ENCODE assay signal across 8 mouse cellular contexts in the genomic region with DNA sequence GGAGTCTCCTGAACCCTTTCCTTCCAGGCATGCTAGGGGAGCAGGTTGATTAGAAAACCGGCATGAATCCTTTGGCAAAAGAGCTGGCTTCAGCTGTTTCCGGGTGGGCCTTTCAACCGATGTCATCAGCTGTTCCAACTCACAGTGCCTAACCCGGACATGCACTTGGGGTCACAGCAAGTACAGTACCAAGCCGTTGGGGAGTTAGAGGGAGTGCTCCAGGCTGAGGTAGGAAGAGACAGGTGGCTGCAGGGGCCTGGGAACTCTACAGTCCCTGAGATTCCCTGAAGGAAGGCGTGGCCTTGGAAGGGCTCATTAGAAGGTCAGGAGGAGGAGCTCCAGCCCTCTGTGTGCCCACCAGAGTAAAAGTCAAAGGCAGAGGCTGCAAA. TPM values are rescaled to one million over a fixed set of nuclear protein-coding genes. Genes with fewer than 3 reads are reported as not detected.
DNase-seq lines count a peak whose midpoint lies in the region; ATAC-seq and TF ChIP-seq lines count a peak whose summit lies in the region.

No protein-coding gene starts in this region.

- no peak for TF ChIP-seq CTCF in heart, postnatal 0 days (IDR thresholded peaks at IDR 0.05; ENCODE audit: low read depth)

- no peaks in the 10 kb centered on the region for H3K9me3 ChIP-seq in heart, postnatal 0 days (replicated peaks; ENCODE audit: control insufficient read depth, low read length)
- no peaks in the 10 kb centered on the region for H3K9me3 ChIP-seq in forebrain, embryonic 16.5 days (ENCODE audit: control insufficient read depth, low read length)
- H3K9me3 ChIP-seq in midbrain, embryonic 12.5 days = no peaks in the 10 kb centered on the region

- TF ChIP-seq EP300 in heart, postnatal 0 days (IDR thresholded peaks at IDR 0.05; ENCODE audit: low read depth) = no peak

- 35% methylated on average over 6 of the region's 6 CpGs for WGBS in heart, postnatal 0 days
- WGBS in forebrain, embryonic 16.5 days = 45% methylated on average over 6 of the region's 6 CpGs
- WGBS in midbrain, embryonic 12.5 days = 59% methylated on average over 6 of the region's 6 CpGs

- H3K27me3 ChIP-seq in heart, postnatal 0 days (ENCODE audit: control insufficient read depth, insufficient read depth, low read length) = no peaks in the 10 kb centered on the region
- no peaks in the 10 kb centered on the region for H3K27me3 ChIP-seq in forebrain, embryonic 16.5 days (replicated peaks; ENCODE audit: control insufficient read depth, insufficient read depth, low read length)
- H3K27me3 ChIP-seq in midbrain, embryonic 12.5 days = no peaks in the 10 kb centered on the region

- H3K27ac ChIP-seq in heart, postnatal 0 days (ENCODE audit: low read depth) = no peak overlapping the region; the same call in 1 of the 2 replicates
- H3K27ac ChIP-seq in forebrain, embryonic 16.5 days (ENCODE audit: low read length) = no peak overlapping the region
- H3K27ac ChIP-seq in midbrain, embryonic 12.5 days (replicated peaks) = no peak overlapping the region

- no peak for DNase-seq in heart, postnatal 0 days (ENCODE audit: low spot score)
- DNase-seq in heart, postnatal 14 days = no peak
- DNase-seq in ES-CJ7 (ENCODE audit: low read depth, low spot score) = peak; percentile 45
- DNase-seq in thymus, postnatal 14 days = no peak
- DNase-seq in left cerebral cortex, postnatal 14 days (ENCODE audit: low spot score in 2 of 2) = no peak
- no peak for DNase-seq in cerebellum, postnatal 10 days

- H3K4me3 ChIP-seq in heart, postnatal 0 days (ENCODE audit: low read depth, low read length) = no peak overlapping the region
- no peak overlapping the region for H3K4me3 ChIP-seq in forebrain, embryonic 16.5 days (replicated peaks; ENCODE audit: low read length)
- H3K4me3 ChIP-seq in midbrain, embryonic 12.5 days = no peak overlapping the region

- H3K4me1 ChIP-seq in heart, postnatal 0 days (ENCODE audit: control insufficient read depth, insufficient read depth) = no peaks in the 10 kb centered on the region
- H3K4me1 ChIP-seq in forebrain, embryonic 16.5 days (replicated peaks; ENCODE audit: control insufficient read depth, insufficient read depth, low read length) = no peaks in the 10 kb centered on the region; the same call in 1 of the 2 replicates
- H3K4me1 ChIP-seq in midbrain, embryonic 12.5 days = 0 out of 2 replicates have a peak, but pooled peaks cover 3% of the 10 kb centered on the region

- H3K36me3 ChIP-seq in heart, postnatal 0 days (replicated peaks; ENCODE audit: control insufficient read depth, insufficient read depth, low read length) = no peaks in the 10 kb centered on the region
- no peaks in the 10 kb centered on the region for H3K36me3 ChIP-seq in forebrain, embryonic 16.5 days (ENCODE audit: control insufficient read depth, insufficient read depth)
- H3K36me3 ChIP-seq in midbrain, embryonic 12.5 days = no peaks in the 10 kb centered on the region

- ATAC-seq in heart, postnatal 0 days (ENCODE audit: insufficient read depth, low read depth) = peak; percentile 19; the same call in 1 of the 2 replicates
- ATAC-seq in forebrain, embryonic 16.5 days = peak; percentile 39
- ATAC-seq in midbrain, embryonic 12.5 days (ENCODE audit: low FRiP score, low read depth) = peak; percentile 50

- no peak overlapping the region for H3K9ac ChIP-seq in heart, postnatal 0 days (replicated peaks; ENCODE audit: low read depth, low read length)
- no peak overlapping the region for H3K9ac ChIP-seq in forebrain, embryonic 16.5 days (replicated peaks; ENCODE audit: low read depth, low read length)
- H3K9ac ChIP-seq in midbrain, embryonic 12.5 days (replicated peaks) = no peak overlapping the region

- H3K4me2 ChIP-seq in heart, postnatal 0 days (ENCODE audit: low read depth, low read length) = no peak overlapping the region
- H3K4me2 ChIP-seq in forebrain, embryonic 16.5 days (ENCODE audit: low read length) = no peak overlapping the region
- H3K4me2 ChIP-seq in midbrain, embryonic 12.5 days (replicated peaks) = no peak overlapping the region

- intact Hi-C loops in heart, postnatal 14 days (cut with DNase I) = loop anchor here (1.0 to 5.0 kb wide), 2 partner anchors 38 to 72 kb away; no protein-coding TSS in a partner anchor
- intact Hi-C loops in left cerebral cortex, postnatal 14 days (cut with DNase I) = loop anchor here (1.0 kb wide), 1 partner anchor 72 kb away; no protein-coding TSS in a partner anchor

RNA-seq across cellular contexts. Expression of gene Vps13d, which starts 20.0 kb away (rescaled TPM):
- total RNA-seq in heart, postnatal 0 days (2014; rRNA removed; ENCODE audit: low replicate concordance) = 32.2 and 42.6 TPM in 2 replicates
- 7.6 and 9.0 TPM in 2 replicates for polyA plus RNA-seq in heart, postnatal 0 days (2015; fragmentation: Nextera tagmentation; extraction: Ambion mirVana)
- total RNA-seq in heart, postnatal 14 days (2021) = 10 to 100 TPM; 72.5 to 74.9 TPM
- polyA plus RNA-seq in forebrain, embryonic 16.5 days (2015; fragmentation: Nextera tagmentation; extraction: Ambion mirVana) = 9.2 and 9.4 TPM in 2 replicates
- 6.3 and 7.9 TPM in 2 replicates for polyA plus RNA-seq in midbrain, embryonic 12.5 days (2016; fragmentation: Nextera tagmentation; extraction: Ambion mirVana)
- total RNA-seq in left cerebral cortex, postnatal 14 days (2021) = 10 to 100 TPM; 55.5 to 56.5 TPM

RNA-seq across cellular contexts. Expression of gene Tnfrsf1b, which starts 31.9 kb away (rescaled TPM):
- 11.1 and 26.5 TPM in 2 replicates for total RNA-seq in heart, postnatal 0 days (2014; rRNA removed; ENCODE audit: low replicate concordance)
- 2.0 TPM in 2 replicates for polyA plus RNA-seq in heart, postnatal 0 days (2015; fragmentation: Nextera tagmentation; extraction: Ambion mirVana)
- total RNA-seq in heart, postnatal 14 days (2021) = 1 to 10 TPM; 5.5 to 6.3 TPM
- 2.4 and 2.5 TPM in 2 replicates for polyA plus RNA-seq in forebrain, embryonic 16.5 days (2015; fragmentation: Nextera tagmentation; extraction: Ambion mirVana)
- polyA plus RNA-seq in midbrain, embryonic 12.5 days (2016; fragmentation: Nextera tagmentation; extraction: Ambion mirVana) = 2.6 TPM in 2 replicates
- total RNA-seq in left cerebral cortex, postnatal 14 days (2021) = 1 to 10 TPM; 2.8 to 3.1 TPM
